Mouse (Mus musculus): Measurements from ENCODE around the gene Ugt1a7c. TPM values are rescaled to one million over a fixed set of nuclear protein-coding genes. Genes with fewer than 3 reads are reported as not detected.
A peak's percentile ranks its signal among the peaks of the same experiment; 100 is the strongest.
"Not testable (repeated sequence)": the region's sequence is repeated elsewhere in the genome, so short reads cannot be mapped to it uniquely, and the experiment has no call there.

The Ugt1a7c gene
- polyA plus RNA-seq, 1 experiment from 2014 or later: 0.36 TPM

DNA sequence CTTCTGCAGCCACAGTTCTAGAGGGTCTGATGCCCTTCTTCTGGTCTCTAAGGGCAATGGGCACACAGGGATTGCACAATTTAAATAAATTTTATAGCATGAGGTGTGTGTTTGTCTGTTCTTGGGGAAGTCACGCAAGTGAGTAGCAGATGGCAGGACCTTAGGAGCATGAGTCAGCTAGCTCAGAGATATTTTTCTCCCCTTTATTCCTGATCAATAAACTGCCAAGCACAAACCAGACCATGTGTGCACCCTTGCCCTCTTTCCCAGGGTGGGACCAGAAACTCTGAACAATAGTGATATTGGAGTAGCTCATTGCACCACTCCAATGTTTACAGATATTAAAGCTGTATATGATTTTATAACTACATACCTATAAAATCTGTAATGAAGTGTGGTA is 35.4 kb downstream of the Ugt1a7c start:
- H3K4me1 ChIP-seq: peaks cover 12% of the 10 kb centered on the region
- H3K27ac ChIP-seq (replicated peaks); H3K36me3 ChIP-seq (replicated peaks); H3K9me3 ChIP-seq; H3K27me3 ChIP-seq (replicated peaks; ENCODE audit: low read depth, poor library complexity, severe bottlenecking); H3K4me3 ChIP-seq; DNase-seq (ENCODE audit: low spot score): not testable (repeated sequence)
- WGBS: 92% methylated on average over 1 of the region's 1 CpGs

DNA sequence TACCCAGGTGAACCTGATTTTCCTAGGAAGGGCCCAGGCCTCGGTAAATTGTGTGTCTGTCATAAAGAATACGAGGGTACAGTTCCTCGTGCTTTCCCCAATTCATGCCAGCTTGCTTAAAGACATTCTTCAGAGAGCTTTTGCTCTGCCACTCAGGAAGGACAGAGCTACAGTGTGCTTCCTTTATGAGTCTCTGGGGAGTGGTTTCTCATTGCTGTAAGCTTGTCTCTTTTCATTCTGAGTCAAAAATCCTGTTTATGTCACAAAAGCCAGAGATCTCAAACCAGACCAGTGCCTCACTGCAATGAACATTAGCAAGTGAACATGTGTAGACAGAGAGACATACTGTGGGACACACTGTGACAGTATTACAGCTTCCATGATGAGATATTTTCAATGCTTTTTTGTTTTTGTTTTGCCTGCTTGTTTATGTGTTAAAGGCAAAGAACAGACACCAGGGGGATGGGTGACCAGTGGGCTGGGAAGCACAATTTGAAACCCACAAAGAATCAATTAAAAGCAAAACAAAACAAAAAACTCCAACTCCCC is 39.1 kb downstream of the Ugt1a7c start:
- Histone ChIP-seq H3K36me3 (replicated peaks) (no peaks in the 10 kb centered on the region), H3K9me3 (no peaks in the 10 kb centered on the region), H3K4me1 (peaks cover 12% of the 10 kb centered on the region), H3K27me3 (replicated peaks; ENCODE audit: low read depth, poor library complexity, severe bottlenecking) (no peaks in the 10 kb centered on the region), H3K4me3 (no peak overlapping the region), H3K27ac (replicated peaks) (peak overlapping the region; percentile 35; the same call in 1 of the 2 replicates)
- WGBS: 68% methylated on average over 3 of the region's 3 CpGs
- no peak for DNase-seq (ENCODE audit: low spot score)

- 43% methylated on average over 5 of the region's 5 CpGs for WGBS
- H3K27ac ChIP-seq (replicated peaks): peak within 1 kb of the TSS; percentile 35; the same call in 1 of the 2 replicates
Observed at GRCm38 (mm10) chr1:88134457-88135011, 39.7 kb downstream of the Ugt1a7c start, which contains the start of gene Ugt1a6a. Gene Ugt1a6a (plus strand): TSS chr1:88134809.

DNA sequence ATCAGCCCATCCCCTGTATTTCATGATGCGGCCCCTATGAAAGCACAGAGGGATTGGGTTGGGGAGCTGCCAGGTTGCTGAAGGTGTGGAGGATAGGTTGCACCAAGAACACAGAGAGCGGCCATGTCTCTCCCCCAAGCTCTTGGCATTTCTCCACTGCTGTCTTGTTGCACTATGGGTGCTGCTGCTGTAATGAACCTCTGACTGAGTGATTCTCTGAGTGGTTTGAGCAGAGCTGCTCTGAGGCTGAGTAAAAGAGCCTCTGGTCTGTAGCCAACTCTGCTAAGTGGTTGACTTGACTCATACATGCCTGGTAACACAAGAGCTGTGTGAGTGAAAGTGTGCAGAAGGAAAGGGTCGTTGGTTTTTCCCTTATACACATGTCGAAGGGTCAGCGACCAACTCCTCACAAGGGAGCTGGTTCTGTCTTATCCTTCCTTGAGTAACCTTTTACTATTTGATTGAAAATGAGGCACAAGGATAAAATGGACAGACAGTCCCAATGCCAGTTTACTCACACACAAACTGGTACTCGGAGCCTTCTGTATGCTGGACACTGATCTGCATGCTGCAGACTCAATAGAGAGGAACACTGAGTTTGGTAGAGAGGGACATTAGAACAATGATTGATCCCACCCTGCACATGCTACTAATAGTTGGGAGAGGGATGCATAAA is 40.5 kb downstream of the Ugt1a7c start:
- not testable (repeated sequence) for H3K27me3 ChIP-seq (replicated peaks; ENCODE audit: low read depth, poor library complexity, severe bottlenecking); DNase-seq (ENCODE audit: low spot score)
- 93% methylated on average over 6 of the region's 6 CpGs for WGBS

More at GRCm38 (mm10) chr1:88134457-88135011, 39.7 kb downstream of the Ugt1a7c start, which contains the start of gene Ugt1a6a:
- H3K4me3 ChIP-seq; H3K9me3 ChIP-seq; H3K27me3 ChIP-seq (replicated peaks; ENCODE audit: low read depth, poor library complexity, severe bottlenecking); H3K36me3 ChIP-seq (replicated peaks): not testable (repeated sequence)
- DNase-seq (ENCODE audit: low spot score): peak; percentile 8
- peaks cover 12% of the 10 kb centered on the region for H3K4me1 ChIP-seq

DNA sequence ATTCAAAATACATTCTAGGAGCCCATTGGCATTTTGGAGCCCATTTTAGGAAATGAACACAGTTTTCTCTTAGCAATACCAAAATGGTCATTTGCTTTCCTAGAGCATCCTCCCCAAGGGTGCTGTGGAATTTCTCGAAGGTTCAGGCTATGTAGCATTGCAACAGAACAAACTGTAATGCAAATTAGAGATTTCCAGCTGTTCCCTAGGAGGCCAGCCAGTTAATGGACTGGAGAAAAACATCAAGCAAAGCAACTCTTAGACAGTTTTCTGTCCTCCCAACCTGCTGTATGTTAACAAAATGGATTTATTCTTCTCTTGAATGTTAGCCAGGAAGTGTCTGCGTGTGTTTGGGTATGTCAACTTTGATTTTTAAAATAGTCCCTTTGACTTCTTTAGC is 41.8 kb downstream of the Ugt1a7c start:
- DNase-seq (ENCODE audit: low spot score): no peak
- Histone ChIP-seq H3K9me3 (no peaks in the 10 kb centered on the region), H3K4me1 (peaks cover 12% of the 10 kb centered on the region), H3K36me3 (replicated peaks) (no peaks in the 10 kb centered on the region), H3K4me3 (no peak overlapping the region), H3K27me3 (replicated peaks; ENCODE audit: low read depth, poor library complexity, severe bottlenecking) (no peaks in the 10 kb centered on the region), H3K27ac (replicated peaks) (no peak overlapping the region)
- WGBS: 78% methylated on average over 2 of the region's 2 CpGs

More for the DNA sequence above, 40.5 kb downstream of the Ugt1a7c start:
- H3K9me3 ChIP-seq; H3K4me3 ChIP-seq; H3K36me3 ChIP-seq (replicated peaks); H3K27ac ChIP-seq (replicated peaks): not testable (repeated sequence)
- peaks cover 12% of the 10 kb centered on the region for H3K4me1 ChIP-seq

DNA sequence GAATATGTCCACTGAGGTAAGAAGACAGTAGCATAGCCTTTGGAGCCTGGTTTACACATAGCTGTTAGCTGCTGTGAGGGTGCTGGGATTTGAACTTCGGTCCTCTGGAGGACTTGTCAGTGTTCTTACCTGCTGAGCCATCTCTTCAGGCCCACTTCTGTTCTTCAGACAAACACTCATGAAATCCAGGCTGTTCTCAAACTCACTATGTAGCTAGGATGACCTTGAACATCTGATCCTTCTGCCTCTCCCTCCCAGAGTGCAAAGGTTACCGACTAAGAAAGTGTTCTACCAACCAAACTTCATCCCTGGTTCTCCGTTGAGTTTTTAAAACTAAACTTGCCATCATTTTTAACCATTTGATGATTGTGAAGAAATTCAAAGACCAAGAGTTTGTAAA is 42.4 kb downstream of the Ugt1a7c start:
- Histone ChIP-seq H3K4me1 (peaks cover 12% of the 10 kb centered on the region), H3K9me3 (no peaks in the 10 kb centered on the region), H3K27me3 (replicated peaks; ENCODE audit: low read depth, poor library complexity, severe bottlenecking) (no peaks in the 10 kb centered on the region), H3K36me3 (replicated peaks) (no peaks in the 10 kb centered on the region), H3K27ac (replicated peaks) (no peak overlapping the region), H3K4me3 (no peak overlapping the region)
- 90% methylated on average over 3 of the region's 3 CpGs for WGBS
- DNase-seq (ENCODE audit: low spot score): no peak

DNA sequence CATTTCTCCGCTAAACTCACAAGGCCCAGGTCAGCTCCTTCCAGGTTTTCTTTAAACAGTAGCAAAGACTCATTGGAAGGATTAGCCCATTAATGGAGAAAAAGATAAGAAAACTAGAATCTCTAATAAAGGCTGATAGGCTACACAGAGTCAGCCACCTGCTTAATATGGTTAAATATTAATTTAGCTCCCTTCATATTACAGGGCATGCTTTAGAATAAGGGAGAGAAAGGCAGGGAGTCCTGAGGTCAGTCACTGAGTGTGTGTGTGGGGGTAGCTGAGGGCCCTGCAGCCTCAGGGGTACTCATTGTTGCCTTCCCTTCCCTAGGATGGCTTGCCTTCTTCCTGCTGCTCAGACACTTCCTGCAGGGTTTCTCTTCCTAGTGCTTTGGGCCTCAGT is 43.3 kb downstream of the Ugt1a7c start:
- no peak for DNase-seq (ENCODE audit: low spot score)
- no peaks in the 10 kb centered on the region for H3K9me3 ChIP-seq
- H3K27me3 ChIP-seq (replicated peaks; ENCODE audit: low read depth, poor library complexity, severe bottlenecking): no peaks in the 10 kb centered on the region
- peaks cover 12% of the 10 kb centered on the region for H3K4me1 ChIP-seq
- H3K27ac ChIP-seq (replicated peaks): no peak overlapping the region
- no peaks in the 10 kb centered on the region for H3K36me3 ChIP-seq (replicated peaks)
- H3K4me3 ChIP-seq: no peak overlapping the region
- WGBS: 87% methylated on average over 1 of the region's 1 CpGs

GRCm38 (mm10) chr1:88140492-88140891 is 45.6 kb downstream of the Ugt1a7c start:
- 69% methylated on average over 1 of the region's 1 CpGs for WGBS
- H3K27me3 ChIP-seq (replicated peaks; ENCODE audit: low read depth, poor library complexity, severe bottlenecking); DNase-seq (ENCODE audit: low spot score): not testable (repeated sequence)

GRCm38 (mm10) chr1:88143966-88144675 is 49.3 kb downstream of the Ugt1a7c start:
- not testable (repeated sequence) for H3K4me3 ChIP-seq; H3K9me3 ChIP-seq; H3K4me1 ChIP-seq; H3K27ac ChIP-seq (replicated peaks); H3K36me3 ChIP-seq (replicated peaks); H3K27me3 ChIP-seq (replicated peaks; ENCODE audit: low read depth, poor library complexity, severe bottlenecking)
- 2% methylated on average over 5 of the region's 5 CpGs for WGBS
- peak; percentile 49 for DNase-seq (ENCODE audit: low spot score)

More at GRCm38 (mm10) chr1:88140492-88140891, 45.6 kb downstream of the Ugt1a7c start:
- H3K4me1 ChIP-seq; H3K27ac ChIP-seq (replicated peaks); H3K4me3 ChIP-seq; H3K36me3 ChIP-seq (replicated peaks); H3K9me3 ChIP-seq: not testable (repeated sequence)

- DNase-seq (ENCODE audit: low spot score): peak; percentile 24
- not testable (repeated sequence) for H3K4me3 ChIP-seq; H3K27ac ChIP-seq (replicated peaks); H3K4me1 ChIP-seq; H3K27me3 ChIP-seq (replicated peaks; ENCODE audit: low read depth, poor library complexity, severe bottlenecking); H3K9me3 ChIP-seq; H3K36me3 ChIP-seq (replicated peaks)
- WGBS: 55% methylated on average over 2 of the region's 2 CpGs
Observed at GRCm38 (mm10) chr1:88145278-88145677, 50.4 kb downstream of the Ugt1a7c start.

DNA sequence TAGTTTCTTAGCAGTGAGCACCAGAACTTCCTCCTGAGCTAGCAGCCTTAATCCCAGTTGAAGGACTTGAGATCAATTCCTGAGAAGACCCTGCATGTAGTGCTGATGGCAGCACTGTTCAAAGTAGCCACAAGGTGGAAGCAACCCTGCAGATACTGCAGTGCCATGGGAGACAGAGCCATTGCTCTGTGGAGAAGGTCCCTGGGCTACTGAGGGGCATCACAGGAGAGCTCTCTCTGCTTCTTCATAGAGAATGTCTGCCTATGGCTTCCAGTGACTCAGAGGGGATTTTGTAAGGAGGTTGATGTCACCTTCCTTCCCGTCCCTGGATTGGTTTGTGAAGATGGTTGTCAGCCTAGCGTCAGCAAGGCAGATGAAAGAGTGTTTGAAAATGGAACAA is 55.3 kb downstream of the Ugt1a7c start:
- WGBS: 75% methylated on average over 2 of the region's 2 CpGs
- H3K36me3 ChIP-seq (replicated peaks); H3K27me3 ChIP-seq (replicated peaks; ENCODE audit: low read depth, poor library complexity, severe bottlenecking); H3K4me3 ChIP-seq; H3K4me1 ChIP-seq; H3K9me3 ChIP-seq; H3K27ac ChIP-seq (replicated peaks): not testable (repeated sequence)
- DNase-seq (ENCODE audit: low spot score): peak; percentile 11

GRCm38 (mm10) chr1:88158430-88158829 is 63.6 kb downstream of the Ugt1a7c start:
- Histone ChIP-seq H3K27me3 (replicated peaks; ENCODE audit: low read depth, poor library complexity, severe bottlenecking) (no peaks in the 10 kb centered on the region), H3K27ac (replicated peaks) (no peak overlapping the region), H3K4me3 (no peak overlapping the region), H3K36me3 (replicated peaks) (no peaks in the 10 kb centered on the region), H3K9me3 (no peaks in the 10 kb centered on the region), H3K4me1 (no peaks in the 10 kb centered on the region)
- DNase-seq (ENCODE audit: low spot score): no peak
- 88% methylated on average over 2 of the region's 2 CpGs for WGBS
